Mouse (Mus musculus): ENCODE measurements around the gene 1700034J05Rik. TPM values are rescaled to one million over a fixed set of nuclear protein-coding genes. Genes with fewer than 3 reads are reported as not detected.

Gene 1700034J05Rik
- polyA plus RNA-seq, 1 experiment: not detected

- Histone ChIP-seq H3K4me3 (ENCODE audit: insufficient read depth, low read length) (no peak overlapping the region), H3K4me1 (ENCODE audit: control insufficient read depth, insufficient read depth, low read length) (peaks cover 67% of the 10 kb centered on the region), H3K27ac (ENCODE audit: insufficient read depth, low read depth, low read length) (peak overlapping the region; percentile 92)
- TF ChIP-seq POLR2A (IDR thresholded peaks at IDR 0.05; ENCODE audit: borderline replicate concordance, low read depth, low read length): no peak
- no peak for TF ChIP-seq CTCF (IDR thresholded peaks at IDR 0.05; ENCODE audit: low read depth, low read length)
These were observed 41.3 kb downstream of the 1700034J05Rik start for GRCm38 (mm10) chr6:146912835-146913488.

GRCm38 (mm10) chr6:146910801-146911200, 43.4 kb downstream of the 1700034J05Rik start:
- H3K4me3 ChIP-seq (ENCODE audit: insufficient read depth, low read length): no peak overlapping the region
- TF ChIP-seq CTCF (IDR thresholded peaks at IDR 0.05; ENCODE audit: low read depth, low read length) (no peak), POLR2A (IDR thresholded peaks at IDR 0.05; ENCODE audit: borderline replicate concordance, low read depth, low read length) (no peak)
- no peak overlapping the region for H3K27ac ChIP-seq (ENCODE audit: insufficient read depth, low read depth, low read length)
- peaks cover 67% of the 10 kb centered on the region for H3K4me1 ChIP-seq (ENCODE audit: control insufficient read depth, insufficient read depth, low read length)

DNA sequence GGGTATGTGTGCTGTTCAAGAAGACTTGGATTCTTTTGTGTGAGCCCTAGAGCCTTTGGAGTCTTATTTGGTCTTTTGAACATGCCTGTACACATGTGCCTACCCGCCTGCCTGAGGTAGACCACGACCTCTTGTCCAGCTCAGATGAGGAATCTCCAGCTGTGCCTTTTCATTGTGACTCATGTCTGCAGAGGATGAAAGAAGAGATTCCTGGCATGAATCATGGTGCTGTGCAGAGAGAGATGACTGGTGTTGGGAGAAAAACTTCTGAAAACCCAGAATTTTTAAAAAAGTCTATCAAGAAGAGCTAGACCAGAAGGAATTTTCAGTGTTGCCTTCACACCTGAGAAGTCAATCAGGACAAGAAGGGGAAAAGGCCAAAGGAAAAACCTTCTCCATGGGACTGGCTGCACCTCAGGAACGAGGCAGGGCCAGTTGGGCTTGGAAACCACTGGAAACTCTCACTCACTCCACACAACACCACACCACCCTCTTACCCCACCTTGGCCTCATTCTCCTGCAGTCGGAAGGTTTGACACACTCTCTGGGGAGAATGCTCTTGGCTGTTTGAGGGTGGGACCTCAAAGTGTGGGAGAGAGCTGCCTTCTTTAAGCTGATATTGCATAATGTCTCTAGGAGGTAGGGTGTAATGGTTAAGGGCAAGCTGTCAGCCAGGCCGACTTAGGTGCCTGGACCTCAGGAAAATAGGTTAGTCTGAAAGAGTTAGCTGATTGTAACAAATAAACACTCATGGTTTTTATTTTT, 44.3 kb downstream of the 1700034J05Rik start:
- TF ChIP-seq CTCF (IDR thresholded peaks at IDR 0.05; ENCODE audit: low read depth, low read length): no peak
- TF ChIP-seq POLR2A (IDR thresholded peaks at IDR 0.05; ENCODE audit: borderline replicate concordance, low read depth, low read length): no peak
- Histone ChIP-seq H3K27ac (ENCODE audit: insufficient read depth, low read depth, low read length) (no peak overlapping the region), H3K4me3 (ENCODE audit: insufficient read depth, low read length) (no peak overlapping the region), H3K4me1 (ENCODE audit: control insufficient read depth, insufficient read depth, low read length) (peaks cover 65% of the 10 kb centered on the region)

- peak overlapping the region; percentile 51 for H3K27ac ChIP-seq (ENCODE audit: insufficient read depth, low read depth, low read length)
- TF ChIP-seq POLR2A (IDR thresholded peaks at IDR 0.05; ENCODE audit: borderline replicate concordance, low read depth, low read length) (no peak), CTCF (IDR thresholded peaks at IDR 0.05; ENCODE audit: low read depth, low read length) (no peak)
- no peak overlapping the region for H3K4me3 ChIP-seq (ENCODE audit: insufficient read depth, low read length)
- H3K4me1 ChIP-seq (ENCODE audit: control insufficient read depth, insufficient read depth, low read length): peaks cover 65% of the 10 kb centered on the region
These were observed 45.4 kb downstream of the 1700034J05Rik start for GRCm38 (mm10) chr6:146908801-146909200.

DNA sequence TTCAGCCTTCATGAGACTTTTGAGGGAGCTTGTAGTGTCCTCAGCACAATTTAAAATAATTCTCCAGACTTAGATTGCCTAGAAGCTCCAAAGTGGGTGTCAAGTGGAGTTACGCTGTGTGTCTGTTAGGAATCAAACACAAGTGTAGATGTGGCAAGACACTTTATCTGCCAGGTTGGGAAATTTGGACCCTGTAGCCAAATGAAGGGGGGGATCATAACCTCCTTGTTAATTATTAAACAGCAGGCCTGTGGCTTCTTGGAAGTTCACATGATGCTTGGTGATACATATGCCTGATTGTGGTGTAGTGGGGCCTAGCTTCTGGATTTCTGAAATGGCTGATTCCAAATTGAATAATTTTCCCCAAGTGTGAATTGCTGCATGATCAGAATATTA, 46.4 kb downstream of the 1700034J05Rik start:
- Histone ChIP-seq H3K4me3 (ENCODE audit: insufficient read depth, low read length) (no peak overlapping the region), H3K4me1 (ENCODE audit: control insufficient read depth, insufficient read depth, low read length) (peaks cover 59% of the 10 kb centered on the region), H3K27ac (ENCODE audit: insufficient read depth, low read depth, low read length) (no peak overlapping the region)
- TF ChIP-seq CTCF (IDR thresholded peaks at IDR 0.05; ENCODE audit: low read depth, low read length) (no peak), POLR2A (IDR thresholded peaks at IDR 0.05; ENCODE audit: borderline replicate concordance, low read depth, low read length) (no peak)

- 0 out of 2 replicates have a peak overlapping the region, but pooled peaks have one; percentile 24 for H3K27ac ChIP-seq (ENCODE audit: insufficient read depth, low read depth, low read length)
- TF ChIP-seq POLR2A (IDR thresholded peaks at IDR 0.05; ENCODE audit: borderline replicate concordance, low read depth, low read length) (no peak), CTCF (IDR thresholded peaks at IDR 0.05; ENCODE audit: low read depth, low read length) (no peak)
- no peak overlapping the region for H3K4me3 ChIP-seq (ENCODE audit: insufficient read depth, low read length)
- peaks cover 54% of the 10 kb centered on the region for H3K4me1 ChIP-seq (ENCODE audit: control insufficient read depth, insufficient read depth, low read length)
These were observed 47.0 kb downstream of the 1700034J05Rik start for GRCm38 (mm10) chr6:146907061-146907794.

DNA sequence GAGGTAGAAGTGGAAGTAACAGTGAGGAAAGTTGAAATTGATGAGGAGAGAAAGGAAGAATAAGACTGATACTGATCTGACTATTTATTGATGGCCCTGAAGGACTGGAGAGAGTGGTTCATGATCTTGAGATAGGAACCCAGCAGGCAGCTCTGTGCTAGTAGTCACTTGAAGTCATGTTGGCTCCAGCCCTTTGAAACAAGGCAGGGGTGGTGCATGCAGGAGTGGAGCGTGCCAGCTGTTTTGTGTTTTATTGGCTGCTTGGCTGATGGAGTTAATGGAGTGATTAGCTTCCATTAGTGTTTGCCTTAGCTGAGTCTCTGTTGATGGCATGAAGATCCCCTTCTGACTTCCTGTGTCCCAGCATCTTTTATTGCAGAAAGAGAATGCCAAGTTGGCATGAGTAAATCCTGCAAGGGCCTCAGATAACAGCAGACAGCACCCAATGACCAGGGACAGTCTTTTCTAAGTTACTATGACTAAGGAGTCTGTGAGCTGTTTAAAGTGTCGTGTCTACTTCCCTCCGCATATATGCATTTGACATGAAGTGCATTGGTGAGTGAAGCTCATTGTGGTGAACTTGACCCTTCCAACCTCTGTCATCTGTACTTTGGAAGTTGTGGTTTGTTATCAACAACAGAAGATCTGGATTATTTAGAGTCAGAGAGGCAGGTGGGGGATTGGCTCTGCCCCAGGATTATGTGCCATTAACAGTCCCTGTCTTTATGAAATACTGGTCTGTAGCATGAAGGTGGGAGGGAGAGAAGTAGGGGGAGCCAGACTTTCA, 48.0 kb downstream of the 1700034J05Rik start:
- Histone ChIP-seq H3K4me3 (ENCODE audit: insufficient read depth, low read length) (no peak overlapping the region), H3K27ac (ENCODE audit: insufficient read depth, low read depth, low read length) (no peak overlapping the region), H3K4me1 (ENCODE audit: control insufficient read depth, insufficient read depth, low read length) (peaks cover 45% of the 10 kb centered on the region)
- TF ChIP-seq CTCF (IDR thresholded peaks at IDR 0.05; ENCODE audit: low read depth, low read length) (no peak), POLR2A (IDR thresholded peaks at IDR 0.05; ENCODE audit: borderline replicate concordance, low read depth, low read length) (no peak)

- H3K4me1 ChIP-seq (ENCODE audit: control insufficient read depth, insufficient read depth, low read length): peaks cover 38% of the 10 kb centered on the region
- TF ChIP-seq POLR2A (IDR thresholded peaks at IDR 0.05; ENCODE audit: borderline replicate concordance, low read depth, low read length) (no peak), CTCF (IDR thresholded peaks at IDR 0.05; ENCODE audit: low read depth, low read length) (no peak)
- H3K4me3 ChIP-seq (ENCODE audit: insufficient read depth, low read length): no peak overlapping the region
- H3K27ac ChIP-seq (ENCODE audit: insufficient read depth, low read depth, low read length): no peak overlapping the region
These were observed 49.5 kb downstream of the 1700034J05Rik start for GRCm38 (mm10) chr6:146904707-146905106.

DNA sequence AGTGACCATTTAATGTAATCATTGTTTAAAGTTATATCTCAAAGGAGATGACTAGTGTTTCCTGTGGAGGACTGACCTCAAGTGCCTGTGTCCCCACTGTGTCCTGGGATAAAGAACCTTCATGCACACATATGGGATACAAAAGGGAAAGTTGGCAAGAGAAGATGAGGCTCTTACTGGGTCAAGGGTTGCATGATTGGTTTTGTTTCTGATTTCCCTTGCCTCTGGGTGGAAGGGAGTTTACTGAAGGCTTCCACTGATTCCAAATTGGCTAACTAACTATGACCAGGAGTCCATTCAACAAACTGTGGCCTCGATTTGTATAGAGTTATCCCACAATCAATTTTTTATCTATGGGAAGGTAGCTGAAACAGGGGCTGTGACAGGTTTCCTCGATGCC, 50.6 kb downstream of the 1700034J05Rik start:
- Histone ChIP-seq H3K4me1 (ENCODE audit: control insufficient read depth, insufficient read depth, low read length) (peaks cover 40% of the 10 kb centered on the region), H3K27ac (ENCODE audit: insufficient read depth, low read depth, low read length) (no peak overlapping the region), H3K4me3 (ENCODE audit: insufficient read depth, low read length) (no peak overlapping the region)
- TF ChIP-seq POLR2A (IDR thresholded peaks at IDR 0.05; ENCODE audit: borderline replicate concordance, low read depth, low read length): no peak
- no peak for TF ChIP-seq CTCF (IDR thresholded peaks at IDR 0.05; ENCODE audit: low read depth, low read length)
